Mouse (Mus musculus) ES-Bruce4 (cell line): ENCODE measurements around the gene Ywhae.

Experiments used
- CTCF ChIP-seq: IDR thresholded peaks from one replicate; pipeline ENCODE4 v1.8.1; 2011; ENCODE audit warnings: low read depth, low read length
- POLR2A ChIP-seq: IDR thresholded peaks from one replicate; pipeline ENCODE4 v1.8.1; 2011; ENCODE audit warnings: low read length; ENCODE audit not compliant: insufficient read depth

GRCm38 (mm10) chr11:75687343-75687993, 45.2 kb upstream of the Ywhae start:
- TF ChIP-seq POLR2A = no peak
- TF ChIP-seq CTCF = no peak
